Mouse (Mus musculus) heart, embryonic 13.5 days (tissue): ENCODE measurements around the gene Kcnh6. TPM values are rescaled to one million over a fixed set of nuclear protein-coding genes. Genes with fewer than 3 reads are reported as not detected.

ENCODE experiments used
- ATAC-seq: fragments of 200-750 bp; cut with Nextera tagmentation; 2 replicates; pipeline ENCODE4 v1.8.0; 2017; ENCODE audit warnings: moderate TSS enrichment; ENCODE audit not compliant: insufficient number of reproducible peaks, low FRiP score, low TSS enrichment; ENCODE audit errors: extremely low read depth
- H3K27ac ChIP-seq: fragments of 300-500 bp; sonication (generic); replicated peaks from 2 replicates; pipeline ENCODE4 v1.5.1; 2015; ENCODE audit warnings: moderate library complexity, mild to moderate bottlenecking, inconsistent platforms
- H3K27me3 ChIP-seq: fragments of 300-500 bp; sonication (generic); replicated peaks from 2 replicates; pipeline ENCODE4 v1.6.1; 2015; ENCODE audit warnings: mild to moderate bottlenecking, inconsistent platforms
- H3K36me3 ChIP-seq: fragments of 300-500 bp; sonication (generic); 2 replicates; pipeline ENCODE4 v1.6.1; 2015; ENCODE audit warnings: mild to moderate bottlenecking, inconsistent platforms
- H3K4me1 ChIP-seq: fragments of 300-500 bp; sonication (generic); 2 replicates; pipeline ENCODE4 v1.6.1; 2015; ENCODE audit warnings: inconsistent platforms
- H3K4me2 ChIP-seq: fragments of 300-500 bp; sonication (generic); 2 replicates; pipeline ENCODE4 v1.6.1; 2015; ENCODE audit warnings: inconsistent platforms, mild to moderate bottlenecking, moderate library complexity
- H3K4me3 ChIP-seq: fragments of 300-500 bp; sonication (generic); 2 replicates; pipeline ENCODE4 v1.5.1; 2015; ENCODE audit warnings: moderate library complexity, mild to moderate bottlenecking, inconsistent platforms
- H3K9ac ChIP-seq: fragments of 300-500 bp; sonication (generic); 2 replicates; pipeline ENCODE4 v1.6.1; 2015; ENCODE audit warnings: inconsistent platforms, mild to moderate bottlenecking, moderate library complexity
- H3K9me3 ChIP-seq: fragments of 300-500 bp; sonication (generic); 2 replicates; pipeline ENCODE4 v1.6.1; 2016; ENCODE audit warnings: inconsistent platforms
- WGBS: fragments of 180-500 bp; shearing (Covaris S2); methylation state at CpG from one replicate; pipeline ENCODE4 v1.1.7; 2015; ENCODE audit warnings: mixed read lengths; 5-methylcytosine and 5-hydroxymethylcytosine counted together
- polyA plus RNA-seq: library from polyadenylated mRNA; unstranded; fragments of >200 nt; fragmentation: Nextera tagmentation; extraction: Ambion mirVana; gene quantifications from 2 replicates; pipeline ENCODE4 v1.2.1, GENCODE M21; 2015

The Kcnh6 gene
- polyA plus RNA-seq, 1 experiment from 2014 or later = 0.13 TPM

DNA sequence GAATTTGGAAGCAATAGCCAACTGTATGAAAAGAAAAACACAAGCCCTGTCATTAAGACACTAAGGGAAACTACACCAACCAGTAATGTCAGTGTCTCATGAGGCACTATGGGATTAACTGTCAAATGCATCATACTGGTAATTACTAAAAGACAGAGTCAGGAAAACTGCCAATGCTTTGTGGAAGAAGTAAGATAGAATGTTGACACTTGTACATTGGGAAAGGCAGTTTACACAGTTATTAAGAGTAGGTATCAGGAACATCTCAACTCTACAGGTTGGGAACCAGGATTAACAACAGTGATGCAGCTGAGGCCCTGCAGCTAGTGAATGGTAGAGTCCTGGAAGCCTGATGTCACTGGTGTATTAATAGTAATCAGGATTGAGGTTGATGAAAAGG is 36.4 kb downstream of the Kcnh6 start:
- ATAC-seq = no peak
- Histone ChIP-seq H3K27me3 (no peaks in the 10 kb centered on the region), H3K4me1 (peaks cover 12% of the 10 kb centered on the region; the same call in 1 of the 2 replicates), H3K9me3 (no peaks in the 10 kb centered on the region), H3K27ac (no peak overlapping the region), H3K9ac (no peak overlapping the region), H3K4me2 (no peak overlapping the region), H3K4me3 (no peak overlapping the region), H3K36me3 (peaks cover 32% of the 10 kb centered on the region)

DNA sequence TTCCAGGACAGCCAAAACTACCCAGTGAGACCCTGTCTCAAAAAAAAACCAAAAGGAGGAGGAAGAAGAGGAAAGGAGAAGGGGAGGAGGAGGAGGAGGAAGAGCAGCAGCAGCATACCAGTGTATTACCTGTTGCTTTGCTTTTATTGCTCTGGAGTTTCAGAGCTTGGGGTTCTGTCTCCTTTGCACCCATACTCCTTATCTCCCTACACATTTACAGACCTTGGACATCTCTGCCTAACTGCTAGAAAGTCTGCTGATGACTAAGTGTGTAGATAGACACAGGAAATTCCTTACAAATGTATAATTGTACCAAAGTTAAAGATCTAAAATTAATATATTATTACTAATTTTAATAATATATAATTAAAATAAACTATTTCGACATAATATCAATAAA is 37.3 kb downstream of the Kcnh6 start:
- H3K9me3 ChIP-seq = no peaks in the 10 kb centered on the region
- ATAC-seq = no peak
- peaks cover 37% of the 10 kb centered on the region for H3K36me3 ChIP-seq
- no peaks in the 10 kb centered on the region for H3K27me3 ChIP-seq
- WGBS = 73% methylated on average over 1 of the region's 1 CpGs
- H3K4me2 ChIP-seq = no peak overlapping the region
- H3K27ac ChIP-seq = no peak overlapping the region
- no peak overlapping the region for H3K9ac ChIP-seq
- peaks cover 7% of the 10 kb centered on the region; the same call in 1 of the 2 replicates for H3K4me1 ChIP-seq
- H3K4me3 ChIP-seq = no peak overlapping the region

DNA sequence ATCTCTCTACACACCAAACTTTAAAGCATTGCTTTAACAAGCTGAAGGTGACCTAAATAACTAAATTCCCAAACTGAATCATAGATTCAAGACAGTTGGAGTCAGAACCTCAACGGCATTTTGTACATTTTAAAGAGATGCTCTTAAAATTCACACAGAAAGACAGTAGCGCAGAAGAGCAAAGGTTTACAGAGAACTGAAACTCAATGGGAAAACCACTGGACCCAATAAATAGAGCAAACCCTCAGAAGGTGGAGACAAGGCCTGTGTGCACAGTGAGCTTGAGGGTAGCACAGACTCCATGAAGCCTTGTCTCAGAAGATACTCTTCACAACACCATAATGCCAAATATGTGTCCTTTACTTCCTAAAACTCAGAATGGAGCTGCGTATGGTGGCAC is 37.9 kb downstream of the Kcnh6 start:
- peaks cover 42% of the 10 kb centered on the region for H3K36me3 ChIP-seq
- H3K4me3 ChIP-seq = no peak overlapping the region
- no peak overlapping the region for H3K27ac ChIP-seq
- no peaks in the 10 kb centered on the region for H3K9me3 ChIP-seq
- H3K4me1 ChIP-seq = peaks cover 7% of the 10 kb centered on the region; the same call in 1 of the 2 replicates
- no peak overlapping the region for H3K9ac ChIP-seq
- ATAC-seq = no peak
- H3K27me3 ChIP-seq = no peaks in the 10 kb centered on the region
- no peak overlapping the region for H3K4me2 ChIP-seq
- 92% methylated on average over 3 of the region's 3 CpGs for WGBS

DNA sequence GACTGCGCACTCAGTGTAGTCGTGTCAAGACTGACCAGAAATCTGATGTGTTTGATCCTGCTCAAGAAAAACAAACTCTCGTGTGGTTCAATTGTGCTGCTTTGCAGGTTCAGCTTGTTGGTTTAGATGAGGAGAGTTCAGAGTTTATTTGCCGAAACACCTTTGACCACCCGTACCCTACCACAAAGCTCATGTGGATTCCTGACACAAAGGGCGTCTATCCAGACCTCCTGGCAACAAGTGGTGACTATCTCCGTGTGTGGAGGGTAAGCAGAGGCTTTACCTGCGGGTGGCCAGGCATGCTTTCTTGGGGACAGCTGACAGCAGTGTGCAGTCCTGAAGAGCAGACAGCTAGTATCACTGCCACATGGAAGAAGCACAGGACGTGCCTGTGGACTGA is 38.7 kb downstream of the Kcnh6 start:
- H3K4me3 ChIP-seq = no peak overlapping the region
- H3K9ac ChIP-seq = no peak overlapping the region
- no peaks in the 10 kb centered on the region for H3K9me3 ChIP-seq
- peaks cover 7% of the 10 kb centered on the region; the same call in 1 of the 2 replicates for H3K4me1 ChIP-seq
- WGBS = 79% methylated on average over 9 of the region's 9 CpGs
- no peak overlapping the region for H3K27ac ChIP-seq
- ATAC-seq = no peak
- no peaks in the 10 kb centered on the region for H3K27me3 ChIP-seq
- H3K36me3 ChIP-seq = peaks cover 50% of the 10 kb centered on the region
- no peak overlapping the region for H3K4me2 ChIP-seq

DNA sequence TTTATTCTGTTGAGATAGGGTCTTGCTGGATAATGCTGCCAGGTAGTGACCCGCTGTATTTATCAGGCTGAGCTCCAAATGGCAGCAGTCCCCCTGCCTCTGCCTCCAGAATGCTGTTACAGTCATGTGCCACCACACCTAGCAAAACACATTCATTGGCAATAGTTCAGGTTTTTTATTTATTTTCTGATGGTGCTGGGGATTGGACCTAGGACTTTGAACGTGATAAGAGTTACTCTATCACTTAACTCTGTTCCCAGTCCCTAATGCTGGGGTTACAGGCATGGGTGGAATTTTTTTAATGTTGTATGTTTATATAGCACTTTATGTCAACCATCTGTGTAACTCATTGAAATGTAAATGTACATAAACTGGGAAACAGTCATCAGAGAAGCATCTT is 46.0 kb downstream of the Kcnh6 start:
- Histone ChIP-seq H3K27me3 (no peaks in the 10 kb centered on the region), H3K4me3 (no peak overlapping the region)

DNA sequence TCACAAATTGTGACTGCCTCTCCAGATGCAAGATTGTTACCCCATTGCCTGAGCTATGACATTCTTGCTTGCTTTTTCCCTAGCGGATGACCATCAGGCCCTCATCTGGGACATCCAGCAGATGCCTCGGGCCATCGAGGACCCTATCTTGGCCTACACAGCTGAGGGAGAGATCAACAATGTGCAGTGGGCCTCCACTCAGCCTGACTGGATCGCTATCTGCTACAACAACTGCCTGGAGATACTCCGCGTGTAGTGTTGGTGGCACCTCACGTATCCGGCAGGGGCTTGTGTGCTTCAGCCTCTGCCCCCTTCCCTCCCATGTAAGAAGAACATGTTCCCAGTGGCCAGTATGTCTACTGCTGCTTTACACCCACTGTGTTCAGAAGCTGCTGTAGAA is 46.7 kb downstream of the Kcnh6 start:
- no peak overlapping the region for H3K4me2 ChIP-seq
- no peaks in the 10 kb centered on the region for H3K9me3 ChIP-seq
- 87% methylated on average over 8 of the region's 8 CpGs for WGBS
- H3K36me3 ChIP-seq = peaks cover 100% of the 10 kb centered on the region
- H3K4me3 ChIP-seq = no peak overlapping the region
- H3K27me3 ChIP-seq = no peaks in the 10 kb centered on the region
- no peak overlapping the region for H3K27ac ChIP-seq
- no peak overlapping the region for H3K9ac ChIP-seq
- no peaks in the 10 kb centered on the region for H3K4me1 ChIP-seq
- no peak for ATAC-seq

More for the DNA sequence above, 46.0 kb downstream of the Kcnh6 start:
- no peaks in the 10 kb centered on the region for H3K4me1 ChIP-seq
- no peaks in the 10 kb centered on the region for H3K9me3 ChIP-seq
- H3K36me3 ChIP-seq = peaks cover 100% of the 10 kb centered on the region
- WGBS = 90% methylated on average over 2 of the region's 2 CpGs
- H3K4me2 ChIP-seq = no peak overlapping the region
- no peak overlapping the region for H3K9ac ChIP-seq
- no peak overlapping the region for H3K27ac ChIP-seq
- ATAC-seq = no peak

DNA sequence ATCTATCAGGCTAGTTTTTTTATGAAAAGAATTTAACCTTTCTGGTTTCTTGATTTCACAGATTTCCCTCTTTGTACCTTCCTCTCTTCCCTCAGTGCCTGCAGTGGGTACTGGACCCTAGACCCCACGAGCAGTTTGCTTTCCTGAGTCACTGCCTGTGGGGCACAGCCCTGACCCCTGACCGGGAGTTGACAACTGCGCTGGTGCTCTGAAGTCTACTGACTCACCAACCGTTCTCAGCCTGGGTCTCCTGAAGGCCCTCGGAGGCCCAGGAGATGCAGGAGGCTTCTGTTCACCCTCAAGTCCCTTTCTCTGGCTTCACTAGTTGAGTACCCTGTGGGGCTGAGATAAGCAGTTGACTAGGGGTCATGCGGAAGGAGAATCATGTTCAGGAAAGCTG is 47.4 kb downstream of the Kcnh6 start:
- no peak overlapping the region for H3K4me3 ChIP-seq
- H3K27me3 ChIP-seq = no peaks in the 10 kb centered on the region
- H3K36me3 ChIP-seq = peaks cover 100% of the 10 kb centered on the region
- no peaks in the 10 kb centered on the region for H3K9me3 ChIP-seq
- no peak overlapping the region for H3K4me2 ChIP-seq
- 84% methylated on average over 6 of the region's 6 CpGs for WGBS
- H3K27ac ChIP-seq = no peak overlapping the region
- H3K4me1 ChIP-seq = no peaks in the 10 kb centered on the region
- H3K9ac ChIP-seq = no peak overlapping the region
- ATAC-seq = no peak

DNA sequence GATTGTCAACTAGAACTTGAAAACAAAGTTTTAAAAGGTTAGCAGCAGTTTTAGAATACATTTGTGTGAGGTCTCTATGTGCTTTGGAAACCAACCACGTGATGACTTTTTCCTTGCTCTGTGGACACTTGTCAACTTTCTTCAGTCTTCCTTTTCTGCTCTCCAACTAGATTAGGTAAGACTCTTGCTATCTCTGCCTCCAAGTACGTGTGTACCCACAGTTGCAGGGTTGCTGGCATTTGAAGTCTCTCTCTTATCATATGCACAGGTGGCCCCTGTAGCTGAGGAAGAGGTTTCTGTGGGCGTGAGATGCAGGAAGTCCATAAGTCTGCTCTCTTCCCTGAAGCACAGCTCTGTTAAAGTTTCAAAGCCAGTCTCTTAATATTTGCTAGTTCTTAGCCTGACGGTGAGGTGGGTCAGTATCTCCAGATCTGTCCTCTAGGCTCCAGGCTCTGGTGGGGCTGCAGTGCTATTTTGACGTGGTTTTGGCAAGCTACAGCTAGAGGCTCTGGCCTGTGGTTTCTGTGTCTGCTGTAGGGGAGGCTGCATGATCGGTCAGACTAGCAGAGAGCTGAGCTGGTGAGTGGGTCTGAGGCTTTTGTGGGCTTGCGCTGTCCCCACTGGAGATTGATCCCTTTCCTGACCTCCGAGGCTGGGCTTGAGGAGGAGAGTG is 49.0 kb downstream of the Kcnh6 start:
- H3K27ac ChIP-seq = no peak overlapping the region
- 85% methylated on average over 8 of the region's 8 CpGs for WGBS
- no peaks in the 10 kb centered on the region for H3K27me3 ChIP-seq
- H3K36me3 ChIP-seq = peaks cover 84% of the 10 kb centered on the region
- no peak overlapping the region for H3K4me2 ChIP-seq
- H3K9ac ChIP-seq = no peak overlapping the region
- ATAC-seq = no peak
- no peaks in the 10 kb centered on the region for H3K4me1 ChIP-seq
- H3K9me3 ChIP-seq = no peaks in the 10 kb centered on the region
- H3K4me3 ChIP-seq = no peak overlapping the region

DNA sequence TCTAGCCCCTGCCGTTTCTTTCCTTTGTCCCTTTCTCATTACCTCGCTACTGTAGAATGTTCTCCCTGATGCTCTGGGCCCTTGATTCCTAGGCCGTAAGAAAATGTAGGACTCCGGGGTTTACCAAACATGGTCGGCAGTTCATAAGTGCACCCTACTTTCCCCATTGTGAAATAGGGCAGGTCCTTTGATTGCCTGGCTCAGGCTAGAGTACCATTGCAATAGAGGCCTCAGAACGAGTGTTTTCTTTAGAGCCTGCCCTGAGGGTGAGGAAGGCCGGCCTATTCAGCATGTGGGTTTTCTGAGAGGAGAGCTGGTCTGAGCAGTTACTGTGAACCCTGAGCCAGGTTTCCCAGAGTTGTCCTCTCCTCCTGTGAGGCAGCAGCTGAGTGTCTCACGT is 50.1 kb downstream of the Kcnh6 start:
- no peak for ATAC-seq
- H3K9ac ChIP-seq = no peak overlapping the region
- H3K4me1 ChIP-seq = no peaks in the 10 kb centered on the region
- H3K36me3 ChIP-seq = peaks cover 73% of the 10 kb centered on the region
- no peak overlapping the region for H3K4me2 ChIP-seq
- no peak overlapping the region for H3K4me3 ChIP-seq
- H3K27me3 ChIP-seq = no peaks in the 10 kb centered on the region
- H3K9me3 ChIP-seq = no peaks in the 10 kb centered on the region
- H3K27ac ChIP-seq = no peak overlapping the region
- 74% methylated on average over 8 of the region's 8 CpGs for WGBS

DNA sequence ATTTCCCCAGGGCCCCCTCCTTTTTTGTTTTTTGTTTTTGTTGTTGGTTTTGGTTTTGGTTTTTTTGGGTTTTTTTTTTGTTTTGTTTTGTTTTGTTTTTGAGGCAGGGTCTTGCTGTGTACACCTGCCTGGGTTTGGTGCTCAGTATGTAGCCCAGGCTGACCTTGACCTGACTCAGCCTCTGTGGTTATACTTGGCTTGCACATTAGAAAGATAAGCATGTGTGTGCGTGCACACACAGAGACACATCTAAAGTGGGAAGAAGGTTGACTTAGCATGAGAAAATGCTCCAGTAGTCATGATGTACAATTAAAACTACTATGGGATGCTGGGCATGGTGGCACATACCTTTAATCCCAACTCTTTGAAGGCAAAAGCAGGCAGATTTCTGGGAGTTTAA is 52.6 kb downstream of the Kcnh6 start:
- Histone ChIP-seq H3K9ac (no peak overlapping the region), H3K36me3 (peaks cover 48% of the 10 kb centered on the region)
- WGBS = 80% methylated on average over 1 of the region's 1 CpGs

DNA sequence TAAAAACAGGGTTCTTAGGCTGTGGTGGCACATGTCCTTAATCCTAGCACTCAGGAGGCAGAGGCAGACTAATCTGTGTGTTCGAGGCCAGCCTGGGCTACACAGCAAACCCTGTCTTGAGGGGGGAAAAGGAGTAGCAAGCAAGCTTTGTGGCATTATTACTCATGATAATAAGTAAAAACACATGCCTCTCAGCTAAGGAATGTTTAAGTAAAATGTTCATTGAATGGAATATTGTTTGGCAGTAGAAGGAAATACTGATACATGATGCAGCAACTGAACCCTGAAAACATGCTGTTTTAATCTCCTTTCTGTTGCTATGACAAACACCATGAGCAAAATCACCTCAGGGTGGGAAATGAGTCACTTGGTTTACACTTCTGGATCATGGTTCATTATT is 53.4 kb downstream of the Kcnh6 start:
- 79% methylated on average over 1 of the region's 1 CpGs for WGBS
- no peak for ATAC-seq
- Histone ChIP-seq H3K4me1 (no peaks in the 10 kb centered on the region), H3K36me3 (peaks cover 40% of the 10 kb centered on the region), H3K27ac (no peak overlapping the region), H3K4me2 (no peak overlapping the region), H3K27me3 (no peaks in the 10 kb centered on the region), H3K9me3 (no peaks in the 10 kb centered on the region), H3K4me3 (no peak overlapping the region), H3K9ac (no peak overlapping the region)

More for the DNA sequence above, 52.6 kb downstream of the Kcnh6 start:
- no peak overlapping the region for H3K27ac ChIP-seq
- no peaks in the 10 kb centered on the region for H3K27me3 ChIP-seq
- no peaks in the 10 kb centered on the region for H3K4me1 ChIP-seq
- no peak overlapping the region for H3K4me3 ChIP-seq
- ATAC-seq = no peak
- H3K4me2 ChIP-seq = no peak overlapping the region
- no peaks in the 10 kb centered on the region for H3K9me3 ChIP-seq

DNA sequence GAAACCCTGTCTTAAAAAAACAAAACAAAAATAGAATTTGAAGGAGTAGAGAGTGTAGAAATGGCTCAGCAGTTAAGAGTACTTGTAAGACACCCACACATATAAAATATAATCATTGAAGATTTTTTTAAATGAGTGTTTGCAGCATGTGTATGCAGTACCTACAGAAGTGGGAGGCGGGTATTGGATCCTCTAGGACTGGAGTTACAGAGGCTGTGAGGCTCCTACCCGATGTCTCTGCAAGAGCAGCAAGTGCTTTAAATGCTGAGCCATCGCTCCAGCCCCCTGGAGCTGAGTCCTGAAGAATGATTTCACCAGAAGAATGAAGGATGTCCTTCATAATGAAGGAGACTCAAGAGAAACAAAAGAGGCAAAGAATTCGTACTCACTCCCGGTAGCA is 55.8 kb downstream of the Kcnh6 start:
- no peak for ATAC-seq
- H3K4me3 ChIP-seq = no peak overlapping the region
- 77% methylated on average over 5 of the region's 5 CpGs for WGBS

More for the DNA sequence above, 55.8 kb downstream of the Kcnh6 start:
- Histone ChIP-seq H3K9me3 (no peaks in the 10 kb centered on the region), H3K27me3 (no peaks in the 10 kb centered on the region), H3K9ac (no peak overlapping the region), H3K36me3 (peaks cover 16% of the 10 kb centered on the region), H3K4me1 (peaks cover 11% of the 10 kb centered on the region), H3K4me2 (no peak overlapping the region), H3K27ac (no peak overlapping the region)
